Mouse (Mus musculus) lung, postnatal 0 days (tissue): ENCODE data around the gene Sart1.

ENCODE experiments used
- CTCF ChIP-seq: IDR thresholded peaks from 2 replicates; pipeline ENCODE4 v1.5.1; 2016; ENCODE audit warnings: antibody characterized with exemption, mild to moderate bottlenecking
- EP300 ChIP-seq: IDR thresholded peaks from 2 replicates; pipeline ENCODE4 v1.6.1; 2016; ENCODE audit warnings: antibody characterized with exemption, mild to moderate bottlenecking, control low read depth

DNA sequence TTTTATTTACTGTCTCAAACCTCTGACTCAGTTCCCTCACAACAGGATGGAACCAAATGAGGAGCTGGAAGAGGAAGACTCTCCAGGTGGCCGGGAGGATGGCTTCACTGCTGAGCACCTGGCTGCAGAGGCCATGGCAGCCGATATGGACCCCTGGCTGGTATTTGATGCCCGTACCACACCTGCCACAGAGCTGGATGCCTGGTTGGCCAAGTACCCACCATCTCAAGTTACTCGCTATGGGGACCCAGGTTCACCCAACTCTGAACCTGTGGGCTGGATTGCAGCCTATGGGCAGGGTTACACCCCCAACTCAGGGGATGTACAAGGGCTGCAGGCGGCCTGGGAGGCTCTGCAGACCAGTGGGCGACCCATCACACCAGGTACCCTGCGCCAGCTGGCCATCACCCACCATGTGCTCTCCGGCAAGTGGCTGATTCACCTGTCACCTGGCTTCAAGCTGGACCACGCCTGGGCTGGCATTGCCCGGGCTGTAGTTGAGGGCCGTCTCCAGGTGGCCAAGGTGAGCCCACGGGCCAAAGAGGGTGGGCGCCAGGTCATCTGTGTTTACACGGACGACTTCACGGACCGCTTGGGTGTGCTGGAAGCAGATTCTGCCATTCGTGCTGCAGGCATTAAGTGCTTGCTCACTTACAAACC, 37.5 kb upstream of the Sart1 start:
- TF ChIP-seq CTCF (no peak), EP300 (no peak)
